Mouse (Mus musculus) forebrain, embryonic 11.5 days (tissue): ENCODE results near the gene Pik3ip1. TPM values are rescaled to one million over a fixed set of nuclear protein-coding genes. Genes with fewer than 3 reads are reported as not detected.

Source experiments
- ATAC-seq: fragments of 200-750 bp; cut with Nextera tagmentation; replicated peaks from 2 replicates; pipeline ENCODE4 v1.8.0; 2017; ENCODE audit warnings: moderate TSS enrichment; ENCODE audit not compliant: low FRiP score
- DNase-seq: peaks from one replicate; pipeline ENCODE4 v3.0.0-alpha.2; 2017; ENCODE audit warnings: low spot score
- H3K27ac ChIP-seq: fragments of 300-500 bp; sonication (generic); 2 replicates; pipeline ENCODE4 v1.5.1; 2014; ENCODE audit warnings: low read depth, low read length
- H3K27me3 ChIP-seq: fragments of 300-500 bp; sonication (generic); 2 replicates; pipeline ENCODE4 v1.6.1; 2014; ENCODE audit warnings: mild to moderate bottlenecking, low read length, mixed read lengths; ENCODE audit not compliant: control insufficient read depth, insufficient read depth
- H3K36me3 ChIP-seq: fragments of 300-500 bp; sonication (generic); 2 replicates; pipeline ENCODE4 v1.6.1; 2014; ENCODE audit warnings: mild to moderate bottlenecking, low read length, moderate library complexity, mixed read lengths; ENCODE audit not compliant: control insufficient read depth, insufficient read depth
- H3K4me1 ChIP-seq: fragments of 300-500 bp; sonication (generic); replicated peaks from 2 replicates; pipeline ENCODE4 v1.6.1; 2014; ENCODE audit warnings: low read length, mixed read lengths; ENCODE audit not compliant: control insufficient read depth, insufficient read depth
- H3K4me2 ChIP-seq: fragments of 300-500 bp; sonication (generic); 2 replicates; pipeline ENCODE4 v1.6.1; 2014; ENCODE audit warnings: low read depth, mild to moderate bottlenecking, low read length, moderate library complexity, mixed read lengths; ENCODE audit not compliant: severe bottlenecking
- H3K4me3 ChIP-seq: fragments of 300-500 bp; sonication (generic); 2 replicates; pipeline ENCODE4 v1.5.1; 2014; ENCODE audit warnings: low read depth, low read length
- H3K9ac ChIP-seq: fragments of 300-500 bp; sonication (generic); 2 replicates; pipeline ENCODE4 v1.6.1; 2014; ENCODE audit warnings: low read length
- H3K9me3 ChIP-seq: fragments of 300-500 bp; sonication (generic); 2 replicates; pipeline ENCODE4 v1.6.1; 2016; ENCODE audit warnings: low read length, mixed read lengths; ENCODE audit not compliant: control insufficient read depth
- WGBS: fragments of 180-500 bp; shearing (Covaris S2); extraction: QIAGEN DNeasy Blood & Tissue Kit; methylation state at CpG from one replicate; pipeline ENCODE4 v1.1.7; 2014; 5-methylcytosine and 5-hydroxymethylcytosine counted together
- polyA plus RNA-seq: library from polyadenylated mRNA; unstranded; fragments of >200 nt; fragmentation: Nextera tagmentation; extraction: Ambion mirVana; gene quantifications from 2 replicates; pipeline ENCODE4 v1.2.1, GENCODE M21; 2014

The Pik3ip1 gene
- polyA plus RNA-seq, 1 experiment from 2014 or later, result 9.7 TPM

GRCm38 (mm10) chr11:3370928-3371598 lies 40.9 kb downstream of the Pik3ip1 start:
- no peaks in the 10 kb centered on the region for H3K36me3 ChIP-seq
- DNase-seq, result peak; percentile 92

GRCm38 (mm10) chr11:3371599-3372295 lies 41.5 kb downstream of the Pik3ip1 start:
- peaks cover 22% of the 10 kb centered on the region for H3K4me1 ChIP-seq
- no peaks in the 10 kb centered on the region for H3K9me3 ChIP-seq
- H3K9ac ChIP-seq, result peak overlapping the region; percentile 65
- peak overlapping the region; percentile 52 for H3K4me3 ChIP-seq
- DNase-seq (no peak), ATAC-seq (peak; percentile 52)
- peak overlapping the region; percentile 60; the same call in 1 of the 2 replicates for H3K27ac ChIP-seq
- H3K36me3 ChIP-seq, result no peaks in the 10 kb centered on the region
- peak overlapping the region; percentile 77 for H3K4me2 ChIP-seq
- WGBS, result 23% methylated on average over 7 of the region's 7 CpGs
- H3K27me3 ChIP-seq, result no peaks in the 10 kb centered on the region

More at GRCm38 (mm10) chr11:3370928-3371598, 40.9 kb downstream of the Pik3ip1 start:
- Histone ChIP-seq H3K27me3 (no peaks in the 10 kb centered on the region), H3K9me3 (no peaks in the 10 kb centered on the region), H3K27ac (peak overlapping the region; percentile 60; the same call in 1 of the 2 replicates), H3K9ac (peak overlapping the region; percentile 65), H3K4me2 (peak overlapping the region; percentile 77), H3K4me1 (peaks cover 22% of the 10 kb centered on the region), H3K4me3 (peak overlapping the region; percentile 52)
- WGBS, result 1% methylated on average over 27 of the region's 27 CpGs
- ATAC-seq, result peak; percentile 95

GRCm38 (mm10) chr11:3373591-3374292 lies 43.5 kb downstream of the Pik3ip1 start:
- WGBS, result 31% methylated on average over 7 of the region's 7 CpGs
- ATAC-seq (no peak), DNase-seq (peak; percentile 63)
- peak overlapping the region; percentile 41; the same call in 1 of the 2 replicates for H3K9ac ChIP-seq
- no peaks in the 10 kb centered on the region for H3K9me3 ChIP-seq
- no peak overlapping the region for H3K4me3 ChIP-seq
- no peaks in the 10 kb centered on the region for H3K27me3 ChIP-seq
- H3K27ac ChIP-seq, result peak overlapping the region; percentile 28; the same call in 1 of the 2 replicates
- H3K4me1 ChIP-seq, result peaks cover 22% of the 10 kb centered on the region
- no peaks in the 10 kb centered on the region for H3K36me3 ChIP-seq
- H3K4me2 ChIP-seq, result no peak overlapping the region

- Histone ChIP-seq H3K4me1 (peaks cover 19% of the 10 kb centered on the region), H3K27me3 (no peaks in the 10 kb centered on the region), H3K9me3 (no peaks in the 10 kb centered on the region), H3K9ac (peak overlapping the region; percentile 41; the same call in 1 of the 2 replicates), H3K27ac (peak overlapping the region; percentile 28; the same call in 1 of the 2 replicates), H3K36me3 (no peaks in the 10 kb centered on the region), H3K4me2 (peak overlapping the region; percentile 24; the same call in 1 of the 2 replicates), H3K4me3 (no peak overlapping the region)
- WGBS, result 12% methylated on average over 7 of the region's 7 CpGs
- ATAC-seq, result no peak
- no peak for DNase-seq
Observed at GRCm38 (mm10) chr11:3374293-3374645, 44.1 kb downstream of the Pik3ip1 start.

- Histone ChIP-seq H3K4me2 (no peak overlapping the region), H3K36me3 (no peaks in the 10 kb centered on the region), H3K9me3 (no peaks in the 10 kb centered on the region), H3K27me3 (no peaks in the 10 kb centered on the region), H3K27ac (no peak overlapping the region), H3K4me1 (peaks cover 18% of the 10 kb centered on the region), H3K9ac (no peak overlapping the region), H3K4me3 (no peak overlapping the region)
- WGBS, result 77% methylated on average over 12 of the region's 12 CpGs
- DNase-seq, result no peak
- ATAC-seq, result no peak
Observed at GRCm38 (mm10) chr11:3374741-3375140, 44.5 kb downstream of the Pik3ip1 start.

GRCm38 (mm10) chr11:3379427-3379826 lies 49.2 kb downstream of the Pik3ip1 start:
- WGBS, result 89% methylated on average over 4 of the region's 4 CpGs
- peaks cover 2% of the 10 kb centered on the region for H3K4me1 ChIP-seq
- no peak for ATAC-seq

GRCm38 (mm10) chr11:3381148-3381814 lies 51.1 kb downstream of the Pik3ip1 start:
- no peak overlapping the region for H3K4me3 ChIP-seq
- H3K4me2 ChIP-seq, result no peak overlapping the region
- H3K36me3 ChIP-seq, result no peaks in the 10 kb centered on the region
- no peak for DNase-seq
- H3K9ac ChIP-seq, result no peak overlapping the region
- no peak overlapping the region for H3K27ac ChIP-seq
- no peaks in the 10 kb centered on the region for H3K9me3 ChIP-seq
- H3K4me1 ChIP-seq, result no peaks in the 10 kb centered on the region
- no peaks in the 10 kb centered on the region for H3K27me3 ChIP-seq
- ATAC-seq, result no peak
- WGBS, result 94% methylated on average over 6 of the region's 6 CpGs

More at GRCm38 (mm10) chr11:3379427-3379826, 49.2 kb downstream of the Pik3ip1 start:
- Histone ChIP-seq H3K9ac (no peak overlapping the region), H3K9me3 (no peaks in the 10 kb centered on the region), H3K27ac (no peak overlapping the region), H3K4me3 (no peak overlapping the region), H3K4me2 (no peak overlapping the region), H3K36me3 (no peaks in the 10 kb centered on the region), H3K27me3 (no peaks in the 10 kb centered on the region)
- no peak for DNase-seq
